Mouse (Mus musculus) liver, postnatal 0 days (tissue): ENCODE data around the gene Cryzl1.

Experiments used
- CTCF ChIP-seq: sonication (generic); IDR thresholded peaks from 2 replicates; pipeline ENCODE4 v1.5.1; 2016; ENCODE audit warnings: antibody characterized with exemption, low read depth
- EP300 ChIP-seq: IDR thresholded peaks from 2 replicates; pipeline ENCODE4 v1.6.1; 2016; ENCODE audit warnings: antibody characterized with exemption, low read depth, mild to moderate bottlenecking

GRCm38 (mm10) chr16:91771334-91771733, 42.6 kb upstream of the Cryzl1 start:
- no peak for TF ChIP-seq CTCF
- TF ChIP-seq EP300, result no peak
